Mouse (Mus musculus) G1E (cell line): ENCODE results near the gene Gprc5a. TPM values are rescaled to one million over a fixed set of nuclear protein-coding genes. Genes with fewer than 3 reads are reported as not detected.

Experiments used
- ATAC-seq: 2 replicates; pipeline ENCODE4 v1.8.0; 2016; ENCODE audit warnings: mild to moderate bottlenecking; ENCODE audit not compliant: insufficient number of reproducible peaks, poor library complexity, low FRiP score, severe bottlenecking; ENCODE audit errors: extremely low read depth
- DNase-seq: peaks from one replicate; pipeline ENCODE4 v3.0.0; 2012; ENCODE audit warnings: low spot score
- H3K27me3 ChIP-seq: 2 replicates; pipeline ENCODE4 v1.6.1; 2012; ENCODE audit warnings: mild to moderate bottlenecking, low read length, inconsistent platforms; ENCODE audit not compliant: insufficient read depth
- H3K36me3 ChIP-seq: replicated peaks from 2 replicates; pipeline ENCODE3; 2012; ENCODE audit warnings: mild to moderate bottlenecking, inconsistent platforms
- H3K4me1 ChIP-seq: 2 replicates; pipeline ENCODE4 v1.6.1; 2012; ENCODE audit warnings: low read depth, low read length, inconsistent platforms, mixed read lengths; ENCODE audit not compliant: insufficient read depth
- H3K4me3 ChIP-seq: 2 replicates; pipeline ENCODE4 v1.5.1; 2012; ENCODE audit warnings: low read depth, mild to moderate bottlenecking, inconsistent platforms, low read length, moderate library complexity, mixed read lengths
- H3K9me3 ChIP-seq: replicated peaks from 2 replicates; pipeline ENCODE4 v1.6.1; 2012; ENCODE audit warnings: inconsistent platforms
- CTCF ChIP-seq: IDR thresholded peaks from 2 replicates; pipeline ENCODE4 v1.5.1; 2012; ENCODE audit warnings: low read depth, low read length, inconsistent platforms, mixed read lengths
- GATA1 ChIP-seq: IDR thresholded peaks from 2 replicates; pipeline ENCODE4 v1.6.1; 2012; ENCODE audit warnings: borderline replicate concordance, low read length, inconsistent platforms, mixed read lengths
- GATA2 ChIP-seq: IDR thresholded peaks from 2 replicates; pipeline ENCODE4 v1.6.1; 2012; ENCODE audit warnings: low read depth, low read length, inconsistent platforms, borderline replicate concordance
- POLR2AphosphoS5 ChIP-seq: IDR thresholded peaks from 2 replicates; pipeline ENCODE4 v1.6.1; 2012; ENCODE audit warnings: low read depth, low read length, inconsistent platforms; ENCODE audit not compliant: insufficient replicate concordance
- TAL1 ChIP-seq: conservative IDR thresholded peaks from 2 replicates; pipeline ENCODE4 v1.6.1; 2012; ENCODE audit warnings: low read depth, low read length, inconsistent platforms, mixed read lengths
- polyA plus RNA-seq: library from polyadenylated mRNA; stranded (reverse); fragments of >175 nt; gene quantifications from 2 replicates; pipeline ENCODE4 v1.2.3, GENCODE M21; 2012
- total RNA-seq, 2 experiments: library from RNA; stranded (forward) in 1 of 2; stranded (reverse) in 1 of 2; fragments of 200-1000 nt in 1 of 2; fragments of >200 nt in 1 of 2; fragmentation: Nextera tagmentation in 1 of 2; gene quantifications; 2 replicates each; pipeline ENCODE4 v1.2.3; 2014 to 2017

Gene Gprc5a
- total and polyA plus RNA-seq, 3 experiments, result not detected

GRCm38 (mm10) chr6:135068221-135068620 is 2.8 kb downstream of the Gprc5a start:
- ATAC-seq, result no peak
- Histone ChIP-seq H3K27me3 (no peaks in the 10 kb centered on the region; the same call in 1 of the 2 replicates), H3K4me3 (no peak overlapping the region), H3K9me3 (no peaks in the 10 kb centered on the region), H3K4me1 (no peaks in the 10 kb centered on the region), H3K36me3 (no peaks in the 10 kb centered on the region)
- no peak for DNase-seq
- TF ChIP-seq POLR2AphosphoS5 (no peak), TAL1 (no peak)

DNA sequence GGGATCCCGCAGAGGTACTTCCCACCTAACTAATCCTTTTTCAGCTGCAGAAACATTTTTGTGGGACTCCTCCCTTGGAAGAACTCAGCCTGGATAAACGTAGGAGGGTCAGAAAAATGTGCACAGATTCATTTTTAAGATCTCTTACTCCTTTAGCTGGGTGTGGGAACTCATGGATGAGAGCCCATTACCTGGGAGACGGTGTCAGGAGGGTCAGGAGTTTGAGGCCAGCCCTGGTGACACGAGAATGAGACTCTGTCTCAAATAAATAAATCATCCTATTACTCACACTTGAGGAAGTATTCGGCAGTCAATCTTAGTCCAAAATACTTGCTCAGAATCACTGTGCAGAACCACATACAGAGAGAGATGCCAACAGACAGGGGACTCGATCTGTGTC is 4.4 kb downstream of the Gprc5a start:
- H3K4me3 ChIP-seq, result no peak overlapping the region
- H3K27me3 ChIP-seq, result peaks cover 9% of the 10 kb centered on the region
- ATAC-seq (no peak), DNase-seq (no peak)
- no peaks in the 10 kb centered on the region for H3K9me3 ChIP-seq
- no peak for TF ChIP-seq GATA2
- no peak for TF ChIP-seq POLR2AphosphoS5
- TF ChIP-seq CTCF, result no peak
- no peak for TF ChIP-seq GATA1
- no peak for TF ChIP-seq TAL1
- no peaks in the 10 kb centered on the region for H3K4me1 ChIP-seq
- H3K36me3 ChIP-seq, result no peaks in the 10 kb centered on the region

- ATAC-seq (no peak), DNase-seq (no peak)
- no peak for TF ChIP-seq GATA1
- TF ChIP-seq POLR2AphosphoS5, result no peak
- no peak for TF ChIP-seq CTCF
- Histone ChIP-seq H3K4me3 (no peak overlapping the region), H3K9me3 (no peaks in the 10 kb centered on the region), H3K27me3 (peaks cover 9% of the 10 kb centered on the region), H3K4me1 (no peaks in the 10 kb centered on the region), H3K36me3 (no peaks in the 10 kb centered on the region)
Observed at GRCm38 (mm10) chr6:135070347-135070746, 4.9 kb downstream of the Gprc5a start.

GRCm38 (mm10) chr6:135074405-135074947 is 9.0 kb downstream of the Gprc5a start:
- Histone ChIP-seq H3K4me3 (no peak overlapping the region), H3K27me3 (peaks cover 12% of the 10 kb centered on the region), H3K9me3 (no peaks in the 10 kb centered on the region), H3K4me1 (no peaks in the 10 kb centered on the region), H3K36me3 (no peaks in the 10 kb centered on the region)
- DNase-seq (no peak), ATAC-seq (no peak)
- TF ChIP-seq GATA1, result no peak
- TF ChIP-seq CTCF, result no peak
- no peak for TF ChIP-seq POLR2AphosphoS5
- no peak for TF ChIP-seq GATA2
- TF ChIP-seq TAL1, result no peak

GRCm38 (mm10) chr6:135076202-135076601 is 10.8 kb downstream of the Gprc5a start:
- peaks cover 12% of the 10 kb centered on the region for H3K27me3 ChIP-seq
- no peaks in the 10 kb centered on the region for H3K4me1 ChIP-seq
- no peaks in the 10 kb centered on the region for H3K9me3 ChIP-seq
- ATAC-seq (no peak), DNase-seq (no peak)
- no peak overlapping the region for H3K4me3 ChIP-seq
- no peaks in the 10 kb centered on the region for H3K36me3 ChIP-seq
- no peak for TF ChIP-seq CTCF
- no peak for TF ChIP-seq GATA2
- TF ChIP-seq TAL1, result no peak
- TF ChIP-seq GATA1, result no peak
- no peak for TF ChIP-seq POLR2AphosphoS5

DNA sequence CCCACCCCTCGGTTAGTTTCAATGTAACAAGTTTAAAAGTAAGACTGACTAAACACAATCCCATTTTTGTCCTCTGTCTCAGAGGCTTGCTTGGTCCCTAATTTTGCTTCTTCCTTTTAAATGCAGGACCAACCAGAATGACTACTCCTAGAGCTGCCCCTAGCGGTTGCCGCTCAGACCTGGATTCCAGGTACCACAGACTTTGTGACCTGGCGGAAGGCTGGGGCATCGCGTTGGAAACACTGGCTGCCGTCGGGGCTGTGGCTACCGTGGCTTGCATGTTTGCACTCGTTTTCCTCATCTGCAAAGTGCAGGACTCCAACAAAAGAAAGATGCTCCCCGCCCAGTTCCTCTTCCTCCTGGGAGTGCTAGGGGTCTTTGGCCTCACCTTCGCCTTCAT is 13.0 kb downstream of the Gprc5a start:
- H3K27me3 ChIP-seq, result peaks cover 12% of the 10 kb centered on the region
- DNase-seq (no peak), ATAC-seq (no peak)
- TF ChIP-seq TAL1, result no peak
- TF ChIP-seq GATA1, result no peak
- TF ChIP-seq POLR2AphosphoS5, result no peak
- TF ChIP-seq CTCF, result no peak
- no peaks in the 10 kb centered on the region for H3K9me3 ChIP-seq
- no peaks in the 10 kb centered on the region for H3K36me3 ChIP-seq
- H3K4me3 ChIP-seq, result no peak overlapping the region
- no peaks in the 10 kb centered on the region for H3K4me1 ChIP-seq

GRCm38 (mm10) chr6:135083991-135084502 is 18.6 kb downstream of the Gprc5a start:
- ATAC-seq, result no peak
- TF ChIP-seq CTCF (no peak), GATA1 (no peak), TAL1 (no peak), POLR2AphosphoS5 (no peak), GATA2 (no peak)
- H3K27me3 ChIP-seq, result no peaks in the 10 kb centered on the region; the same call in 1 of the 2 replicates
- no peak overlapping the region for H3K4me3 ChIP-seq
- no peaks in the 10 kb centered on the region for H3K4me1 ChIP-seq
- H3K9me3 ChIP-seq, result no peaks in the 10 kb centered on the region
- DNase-seq, result no peak
- no peaks in the 10 kb centered on the region for H3K36me3 ChIP-seq
